Mouse (Mus musculus): ENCODE data around the gene Rps17.

The Rps17 gene

DNA sequence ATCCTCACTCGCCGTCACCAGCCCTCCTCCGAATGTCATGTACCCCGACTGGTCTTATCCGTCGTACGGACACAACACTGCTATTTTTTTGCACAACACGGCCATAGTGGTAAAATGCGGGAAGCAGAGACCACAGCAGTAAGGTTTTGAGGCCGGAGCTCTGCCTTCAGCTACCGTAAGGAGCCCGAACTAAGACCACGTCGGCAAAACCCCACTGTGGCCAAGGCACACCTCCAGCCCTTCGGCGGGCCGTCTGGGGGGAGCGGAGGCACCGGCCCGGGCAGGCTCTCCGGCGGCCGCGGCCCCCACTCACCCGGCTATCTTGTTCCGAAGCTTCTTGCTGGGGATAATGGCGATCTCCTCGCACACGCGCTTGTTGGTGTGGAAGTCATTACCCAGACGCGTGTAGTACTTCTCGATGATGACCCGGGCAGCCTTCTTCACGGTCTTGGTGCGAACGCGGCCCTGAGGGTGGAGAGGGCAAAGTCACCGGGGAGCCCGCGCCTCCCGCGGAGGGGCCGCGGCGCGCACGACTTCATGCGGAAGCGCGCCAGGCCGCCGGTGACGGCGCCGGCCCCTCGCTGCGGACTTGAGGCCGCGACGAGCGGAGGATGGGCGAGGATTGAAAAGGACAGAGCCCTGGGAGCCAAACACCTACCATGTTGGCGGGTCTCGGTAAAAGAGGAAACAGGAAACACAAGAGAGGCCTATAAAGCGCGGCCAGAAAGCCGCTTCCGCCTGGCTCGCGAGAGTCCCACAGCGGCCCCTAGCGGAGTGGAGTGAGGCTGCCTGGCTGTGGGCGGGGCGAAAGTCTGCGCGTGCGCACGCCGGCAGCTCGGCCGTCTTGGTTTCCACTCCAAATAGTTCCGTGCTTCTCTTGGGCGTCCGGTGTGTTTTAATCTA lies at the start of gene Rps17:
Rps17 (minus strand) TSS at position 711 of the 903 bp plus-strand sequence.
- DNase-seq: peak; percentile 99

- DNase-seq: no peak
Measured at GRCm38 (mm10) chr7:81379363-81379762, 34.3 kb upstream of the Rps17 start.

DNA sequence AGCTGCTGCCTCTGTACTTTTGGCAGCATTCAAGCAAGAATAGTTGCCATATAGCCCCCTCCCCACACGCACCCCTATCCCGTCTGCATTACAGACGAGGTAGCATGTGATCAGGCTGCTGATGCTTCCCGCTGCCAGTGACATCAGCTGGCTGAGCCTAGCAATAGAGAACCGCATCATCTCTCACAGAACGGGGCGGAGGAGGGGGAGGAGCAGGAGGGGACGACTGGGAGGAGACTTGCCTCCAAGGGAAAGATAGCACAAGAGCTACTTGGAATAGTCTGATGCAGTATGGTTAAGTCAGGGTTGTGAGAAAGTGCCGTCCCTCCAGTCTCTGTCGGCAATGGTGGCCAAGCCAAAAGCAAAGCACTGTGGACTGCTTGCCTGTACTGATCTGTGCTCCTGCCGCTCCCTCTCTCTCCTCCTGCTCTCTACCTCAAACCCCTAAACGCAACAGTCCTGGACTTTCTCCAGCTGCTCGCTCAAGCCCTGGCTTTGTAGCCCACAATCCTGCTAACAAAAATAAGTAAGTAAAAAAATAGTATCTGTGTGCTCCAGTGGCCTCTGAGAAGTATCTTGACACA lies 27.4 kb upstream of the Rps17 start:
- DNase-seq: peak; percentile 26

DNA sequence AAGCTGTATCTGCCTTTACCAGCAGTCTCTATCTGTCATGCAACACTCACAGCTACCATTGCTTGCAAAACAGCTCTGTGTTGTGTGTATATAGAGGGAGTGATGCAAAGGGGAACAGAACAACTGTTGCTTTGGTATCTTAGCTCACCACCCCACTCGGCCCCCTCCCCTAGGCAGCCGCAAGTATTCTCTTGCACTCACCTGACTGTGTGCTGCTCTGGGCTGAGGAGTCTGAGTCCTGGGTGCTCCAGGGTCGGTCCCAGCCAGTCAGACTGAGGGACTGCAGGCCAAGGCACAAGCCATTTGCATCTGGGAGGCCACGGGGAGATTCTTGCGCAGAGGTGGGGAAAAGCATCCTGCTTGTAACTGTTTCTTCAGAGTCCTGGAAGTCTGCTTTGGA lies 26.8 kb upstream of the Rps17 start:
- DNase-seq: no peak

DNA sequence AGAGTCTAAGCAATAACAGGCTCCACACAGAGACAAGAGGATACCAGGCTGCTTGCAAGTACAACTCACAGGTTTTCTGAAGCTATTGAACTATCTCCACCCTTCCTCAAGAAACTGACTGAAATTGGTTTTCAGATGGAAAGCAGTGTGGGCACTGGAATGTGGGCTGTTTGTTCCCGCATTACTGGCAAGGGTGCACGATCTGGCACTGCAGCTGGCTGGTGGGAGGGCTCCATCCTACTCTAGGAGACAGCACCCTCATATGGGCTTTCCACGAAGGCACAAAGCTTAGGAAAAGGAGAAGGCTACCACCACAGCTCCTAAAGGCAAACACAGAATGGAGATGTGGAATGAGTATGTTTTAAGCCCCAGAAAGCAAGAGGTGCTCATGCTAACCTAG lies 24.7 kb upstream of the Rps17 start:
- DNase-seq: no peak

DNA sequence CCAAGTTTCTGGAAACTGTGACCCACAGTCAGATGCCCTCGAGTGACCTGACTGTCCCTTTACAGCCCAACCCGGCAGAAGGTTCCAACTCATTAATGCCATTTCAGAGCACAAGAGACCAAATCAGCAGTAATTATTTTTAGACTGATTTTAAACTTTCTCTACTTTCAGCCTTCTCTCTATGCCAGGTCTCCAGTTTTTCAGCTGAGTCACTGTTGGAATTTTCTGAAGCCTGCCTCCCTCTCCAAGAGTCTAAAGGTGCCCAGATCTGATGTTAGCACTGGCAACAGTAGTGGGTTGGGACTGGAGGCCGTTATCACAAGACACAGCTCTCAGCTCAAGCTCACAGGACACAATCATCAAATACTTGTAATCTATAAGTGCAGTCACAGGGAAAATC lies 22.9 kb upstream of the Rps17 start:
- no peak for DNase-seq

GRCm38 (mm10) chr7:81356975-81357374 lies 11.9 kb upstream of the Rps17 start:
- no peak for DNase-seq

DNA sequence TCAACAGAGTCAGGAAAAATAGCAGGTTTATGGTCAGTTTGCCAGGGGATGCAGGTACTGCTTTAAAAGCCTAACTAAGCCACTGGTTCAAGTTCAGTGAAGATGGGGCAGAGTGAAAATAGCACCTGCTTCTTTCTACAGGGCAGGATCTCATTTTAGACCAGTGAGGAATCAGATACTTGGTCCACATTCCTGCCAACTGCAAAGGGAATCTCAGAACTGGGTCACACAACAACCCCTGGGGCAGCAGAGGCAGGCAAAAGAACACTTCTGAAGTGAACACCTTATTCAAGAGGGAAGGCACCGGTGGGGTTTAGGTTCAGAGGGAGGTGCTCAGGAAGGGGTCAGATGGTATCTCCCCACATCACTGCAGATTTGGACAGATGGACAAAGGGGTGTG lies 11.3 kb upstream of the Rps17 start:
- DNase-seq: no peak

DNA sequence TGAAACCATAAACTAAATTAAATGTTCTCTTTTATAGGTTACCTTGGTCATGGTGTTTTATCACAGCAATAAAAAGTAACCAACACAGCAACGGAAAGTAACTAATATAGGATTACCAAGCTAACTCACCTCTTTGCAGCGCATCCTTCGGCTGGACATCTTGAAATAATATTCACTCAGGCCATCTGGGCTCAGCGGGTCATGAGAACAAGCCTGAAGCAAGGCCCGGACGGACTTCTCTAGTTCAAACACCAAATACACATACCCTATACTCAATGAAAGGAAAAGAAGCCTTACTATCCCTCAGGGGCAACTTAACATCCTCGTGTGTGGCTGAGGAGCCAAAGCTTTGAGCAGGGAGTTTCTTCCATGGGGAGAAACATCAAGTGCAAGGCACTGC lies 10.7 kb upstream of the Rps17 start:
- no peak for DNase-seq

DNA sequence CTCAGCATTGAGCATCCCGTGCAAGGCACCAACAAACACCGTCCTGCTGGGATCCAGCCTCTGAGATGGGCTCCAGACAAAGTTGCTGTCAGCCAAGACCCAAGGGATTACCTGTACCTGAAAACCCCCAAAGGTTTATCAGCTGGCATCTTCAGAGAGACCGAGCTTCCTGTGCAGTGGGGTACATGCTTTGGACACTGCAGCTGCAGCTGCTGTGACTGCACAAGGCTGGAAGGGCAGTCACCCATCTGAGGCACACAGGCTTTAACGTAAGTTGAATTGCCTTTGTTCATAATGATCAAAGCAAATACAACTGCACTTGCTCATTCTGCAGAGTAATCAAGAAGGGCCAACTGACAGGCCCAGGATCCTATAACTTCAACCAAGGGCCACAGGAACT lies 6.8 kb upstream of the Rps17 start:
- no peak for DNase-seq

DNA sequence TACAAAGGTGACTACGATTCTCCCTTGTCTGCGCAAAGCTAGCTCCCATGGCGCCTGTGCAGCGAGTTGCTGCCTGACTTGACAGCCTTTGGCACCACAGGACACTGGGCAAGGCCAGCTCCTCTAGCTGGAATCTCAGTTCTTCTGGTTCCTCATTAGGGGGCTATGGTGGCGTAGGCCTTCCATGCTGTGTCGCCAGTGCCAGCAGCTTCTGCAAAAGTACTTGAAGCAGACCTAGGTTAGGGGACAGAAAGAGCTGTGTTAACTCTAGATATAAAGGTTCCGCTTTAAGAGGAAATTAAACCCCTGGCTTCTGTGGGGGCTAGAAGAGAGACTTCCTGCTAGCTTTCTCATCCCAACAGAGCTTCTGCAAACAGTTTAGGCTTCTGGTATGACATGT lies 3.2 kb upstream of the Rps17 start:
- no peak for DNase-seq

GRCm38 (mm10) chr7:81345447-81346170 lies 555 bp upstream of the Rps17 start:
- no peak for DNase-seq

- DNase-seq: no peak
Measured at GRCm38 (mm10) chr7:81343831-81344230, 1.2 kb downstream of the Rps17 start.

- no peak for DNase-seq
Measured at GRCm38 (mm10) chr7:81343316-81343715, 1.7 kb downstream of the Rps17 start.

GRCm38 (mm10) chr7:81342356-81343094 lies 2.5 kb downstream of the Rps17 start:
- DNase-seq: no peak

DNA sequence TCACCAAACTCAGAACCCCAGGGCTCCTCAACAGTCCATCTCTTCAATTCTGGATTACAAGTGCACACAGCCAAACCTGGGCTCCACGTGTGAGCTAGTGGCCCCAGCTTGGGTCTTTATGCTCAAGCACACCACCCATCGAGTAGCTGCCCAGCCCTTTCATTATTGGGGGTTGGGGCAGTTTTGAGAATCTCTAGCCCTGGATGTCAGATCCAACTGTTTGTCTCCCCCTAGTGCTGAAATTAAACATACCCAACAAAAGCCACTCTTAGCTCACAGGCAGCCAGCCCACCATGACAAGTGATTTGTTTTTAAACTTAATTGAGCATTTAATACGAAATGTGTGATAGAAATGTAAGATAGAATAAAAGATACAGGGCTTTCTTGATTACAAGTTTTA lies 3.5 kb downstream of the Rps17 start:
- no peak for DNase-seq

DNA sequence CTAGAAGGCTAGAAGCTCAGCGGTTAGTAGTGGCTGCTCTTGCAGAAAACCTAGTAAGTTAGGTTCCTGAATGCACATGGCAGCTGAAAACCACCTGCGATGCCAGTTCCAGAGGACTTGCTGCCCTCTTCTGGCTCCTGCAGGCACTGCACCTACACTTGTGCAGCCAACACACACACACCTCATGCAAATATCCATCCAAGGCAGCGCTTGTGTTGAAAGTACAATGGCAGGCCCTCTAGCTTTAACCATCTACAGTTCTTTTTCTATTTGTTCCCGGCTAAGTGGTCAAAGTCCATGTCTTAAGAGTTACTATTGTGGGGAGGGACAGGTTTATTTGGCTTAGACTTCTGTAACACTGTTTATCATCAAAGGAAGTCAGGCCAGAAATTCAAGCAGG lies 5.3 kb downstream of the Rps17 start:
- DNase-seq: no peak

GRCm38 (mm10) chr7:81338522-81338873 lies 6.6 kb downstream of the Rps17 start:
- no peak for DNase-seq

DNA sequence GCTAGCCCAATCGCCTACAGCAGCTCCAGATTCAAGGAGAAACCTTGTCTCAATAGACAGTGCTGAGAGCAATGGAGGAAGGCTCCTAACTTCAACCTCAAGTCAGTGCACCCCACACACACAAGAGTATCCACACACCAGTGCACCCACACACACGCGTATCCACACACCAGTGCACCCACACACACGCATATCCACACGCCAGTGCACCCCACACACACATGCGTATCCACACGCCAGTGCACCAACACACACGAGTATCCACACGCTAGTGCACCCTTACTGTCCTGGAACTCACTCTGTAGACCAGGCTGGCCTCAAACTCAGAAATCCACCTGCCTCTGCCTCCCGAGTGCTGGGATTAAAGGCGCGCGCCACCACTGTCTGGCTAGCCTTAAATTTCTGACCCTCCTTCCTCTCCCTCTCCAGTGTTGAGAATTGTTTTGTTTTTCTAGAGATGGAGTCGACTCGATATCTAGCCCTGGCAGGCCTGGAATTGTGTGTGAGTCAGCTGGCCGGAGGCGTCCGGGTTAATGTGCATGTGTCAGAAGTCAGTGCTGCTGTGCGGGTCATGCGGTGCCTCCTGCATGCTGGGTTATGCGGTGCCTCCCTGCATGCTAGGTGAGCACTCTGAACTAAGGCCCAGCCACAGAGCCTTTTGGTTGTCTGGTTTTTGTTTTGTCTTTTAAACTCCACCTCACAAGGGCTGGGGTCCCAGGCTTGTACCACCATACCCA lies 7.1 kb downstream of the Rps17 start:
- DNase-seq: no peak

DNA sequence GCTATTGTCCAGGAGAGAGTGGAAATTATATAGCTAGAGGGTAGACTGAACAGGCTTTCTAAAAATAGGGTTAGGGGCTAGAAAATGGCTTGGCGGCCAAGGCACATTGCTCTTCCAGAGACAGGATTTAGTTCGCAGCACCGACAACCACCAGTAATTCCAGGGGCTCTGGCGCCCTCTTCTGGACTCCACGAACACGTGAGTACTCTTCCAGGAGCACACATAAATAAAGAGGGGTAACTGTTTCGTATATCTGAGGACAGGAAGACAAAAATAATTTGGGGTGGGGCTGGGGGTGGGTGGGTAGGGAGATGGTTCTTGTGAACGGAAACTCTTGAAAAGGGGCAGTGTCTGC lies 8.6 kb downstream of the Rps17 start:
- DNase-seq: no peak

- no peak for DNase-seq
Measured at GRCm38 (mm10) chr7:81335705-81336431, 9.2 kb downstream of the Rps17 start.

DNA sequence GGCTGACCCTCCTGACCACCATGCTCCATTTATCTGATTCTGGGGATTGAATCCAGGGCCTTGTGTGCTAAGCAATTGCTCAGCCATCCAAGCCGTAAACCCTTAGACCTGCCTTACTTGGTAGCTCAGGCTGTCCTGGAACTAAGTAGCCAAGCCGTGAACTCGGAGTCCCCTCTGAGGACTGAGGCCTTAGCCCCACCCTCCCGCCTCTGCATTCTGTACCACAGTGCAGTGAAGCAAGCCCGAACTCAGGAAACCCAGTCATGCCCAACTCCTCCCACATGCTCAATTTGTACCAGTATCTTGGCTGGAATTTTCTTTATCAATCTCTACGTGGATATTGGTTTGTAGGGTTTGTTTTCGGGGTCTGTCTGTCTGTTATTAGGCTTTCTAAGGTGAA lies 13.2 kb downstream of the Rps17 start:
- DNase-seq: no peak
